Mouse (Mus musculus) mouse trophoblast stem cell (cell line): ENCODE data around the gene Gm12248.
"Not testable (repeated sequence)": the region's sequence is repeated elsewhere in the genome, so short reads cannot be mapped to it uniquely, and the experiment has no call there.

Experiments
- in situ Hi-C, 2 experiments: fragments of 300-500 bp; cut with MseI, MboI; formaldehyde crosslinking; loops; 2 replicates in 1 of 2; 3 replicates in 1 of 2; pipeline ENCODE4 v1.15.1; 2025

Gene Gm12248

GRCm38 (mm10) chr11:58102581-58103343 is 9.8 kb upstream of the Gm12248 start:
- in situ Hi-C loops: no loop called here

GRCm38 (mm10) chr11:58102146-58102545 is 9.2 kb upstream of the Gm12248 start:
- in situ Hi-C loops: no loop called here

- in situ Hi-C loops: no loop called here
Measured at GRCm38 (mm10) chr11:58101194-58101720, 8.3 kb upstream of the Gm12248 start.

- in situ Hi-C loops: no loop called here
Measured at GRCm38 (mm10) chr11:58100006-58100405, 7.1 kb upstream of the Gm12248 start.

GRCm38 (mm10) chr11:58098366-58098720 is 5.4 kb upstream of the Gm12248 start:
- in situ Hi-C loops: loop anchor here in 1 of 2 experiments (10.0 to 25.0 kb wide), 2 partner anchors 144 to 286 kb away; partner anchors contain the start of gene Sap30l

DNA sequence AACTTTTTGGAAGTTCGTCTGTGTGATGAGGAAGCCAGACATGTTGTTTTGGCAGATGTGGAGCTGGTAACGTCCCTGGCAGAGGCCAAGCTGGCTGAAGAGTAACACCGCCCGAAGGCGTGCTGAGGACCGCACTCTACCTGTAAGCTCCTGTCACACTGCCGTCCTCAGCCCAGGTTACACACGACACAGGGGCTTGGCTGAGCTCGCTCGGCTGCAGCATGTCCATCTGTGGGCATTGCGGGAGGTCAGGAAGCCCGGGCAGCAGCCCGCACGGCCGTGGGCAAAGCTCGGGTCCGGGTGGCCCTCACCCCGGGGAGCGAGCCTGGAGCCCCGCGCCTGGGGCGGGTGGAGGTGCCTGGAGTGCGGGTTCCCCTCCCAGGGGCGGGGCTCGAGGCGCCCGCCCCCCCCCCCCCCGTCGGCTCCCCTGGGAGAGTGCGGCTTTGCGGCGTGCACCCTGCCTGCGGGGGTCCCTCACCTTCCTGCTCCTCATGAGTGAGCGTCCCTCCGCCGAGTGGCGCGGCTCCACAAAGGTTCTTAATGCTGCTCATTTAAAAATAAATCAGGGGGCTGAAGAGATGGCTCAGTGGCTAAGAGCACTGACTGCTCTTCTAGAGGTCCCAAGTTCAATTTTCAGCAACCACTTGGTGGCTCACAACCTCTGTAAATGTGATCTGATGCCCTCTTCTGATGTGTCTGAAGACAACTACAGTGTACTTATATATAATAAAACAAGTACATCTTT is 4.9 kb upstream of the Gm12248 start:
- in situ Hi-C loops: loop anchor here in 1 of 2 experiments (10.0 to 25.0 kb wide), 2 partner anchors 143 to 285 kb away; partner anchors contain the start of gene Sap30l

- in situ Hi-C loops: loop anchor here in 1 of 2 experiments (10.0 to 25.0 kb wide), 2 partner anchors 142 to 285 kb away; partner anchors contain the start of gene Sap30l
Measured at GRCm38 (mm10) chr11:58096821-58097620, 4.1 kb upstream of the Gm12248 start.

GRCm38 (mm10) chr11:58096160-58096559 is 3.2 kb upstream of the Gm12248 start:
- in situ Hi-C loops: loop anchor here in 1 of 2 experiments (10.0 to 25.0 kb wide), 2 partner anchors 141 to 284 kb away; partner anchors contain the start of gene Sap30l

DNA sequence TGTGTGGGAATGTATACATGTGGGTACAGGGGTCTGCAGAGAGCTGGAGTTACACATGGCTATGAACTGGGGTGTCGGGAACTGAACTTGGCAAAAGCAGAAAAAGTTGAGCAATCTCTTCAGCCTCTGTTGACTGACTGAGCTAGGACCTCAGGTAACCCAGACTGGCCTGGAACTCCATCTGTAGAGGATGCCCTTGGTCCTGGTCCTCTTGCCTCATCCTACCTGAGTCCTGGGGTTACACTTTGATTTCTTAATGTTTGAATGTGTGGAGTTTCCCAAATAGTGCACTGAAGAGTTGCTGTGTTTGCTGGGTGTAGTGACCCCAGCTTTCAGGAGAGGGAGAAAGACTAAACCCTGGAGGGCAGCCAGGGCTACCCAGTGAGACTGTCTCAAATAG is 2.6 kb upstream of the Gm12248 start:
- in situ Hi-C loops: loop anchor here in 1 of 2 experiments (10.0 to 25.0 kb wide), 2 partner anchors 141 to 283 kb away; partner anchors contain the start of gene Sap30l

DNA sequence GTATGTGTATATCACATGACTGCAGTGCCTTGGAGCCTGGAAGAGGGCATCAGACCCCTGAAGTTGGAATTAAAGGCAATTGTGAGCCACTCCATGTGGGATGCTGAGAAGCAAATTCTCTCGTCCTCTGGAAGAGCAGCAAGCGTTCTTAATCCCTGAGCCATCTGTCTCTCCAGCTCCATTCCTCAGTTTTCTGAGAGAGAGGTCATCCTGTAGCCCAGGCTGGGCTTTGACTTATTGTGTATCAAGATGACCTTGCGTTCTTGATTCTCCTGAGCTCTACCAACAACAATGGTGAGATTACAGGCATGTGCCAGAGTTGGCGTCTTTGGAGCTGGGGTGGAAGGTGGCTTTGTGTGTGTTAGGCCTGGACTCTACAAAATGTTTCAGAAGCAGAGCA is 1.8 kb upstream of the Gm12248 start:
- in situ Hi-C loops: loop anchor here (5.0 to 25.0 kb wide), 3 partner anchors 140 to 282 kb away; partner anchors contain the start of gene Sap30l (in 1 of the 2)

DNA sequence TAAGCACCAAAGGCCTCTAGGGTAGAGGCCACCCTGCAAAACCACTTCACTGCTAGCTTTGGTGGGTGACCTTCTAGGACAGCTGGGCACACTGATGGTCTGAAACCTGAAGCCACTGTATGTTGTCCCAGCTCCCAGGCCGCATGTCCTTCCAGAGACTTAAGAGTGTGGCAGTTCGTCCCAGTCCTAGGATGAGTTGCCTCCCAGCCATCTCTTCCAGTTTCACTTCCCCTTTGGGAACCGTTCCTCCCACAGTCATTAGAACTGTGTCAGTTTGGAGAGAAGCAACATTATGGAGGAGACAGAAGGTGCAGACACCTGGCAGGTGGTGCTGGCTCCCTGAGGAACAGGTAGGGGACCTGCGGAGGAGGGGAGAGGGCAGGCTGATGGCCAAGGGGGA is 393 bp downstream of the Gm12248 start:
- in situ Hi-C loops: loop anchor here (5.0 to 25.0 kb wide), 3 partner anchors 138 to 280 kb away; partner anchors contain the start of gene Sap30l (in 1 of the 2)

DNA sequence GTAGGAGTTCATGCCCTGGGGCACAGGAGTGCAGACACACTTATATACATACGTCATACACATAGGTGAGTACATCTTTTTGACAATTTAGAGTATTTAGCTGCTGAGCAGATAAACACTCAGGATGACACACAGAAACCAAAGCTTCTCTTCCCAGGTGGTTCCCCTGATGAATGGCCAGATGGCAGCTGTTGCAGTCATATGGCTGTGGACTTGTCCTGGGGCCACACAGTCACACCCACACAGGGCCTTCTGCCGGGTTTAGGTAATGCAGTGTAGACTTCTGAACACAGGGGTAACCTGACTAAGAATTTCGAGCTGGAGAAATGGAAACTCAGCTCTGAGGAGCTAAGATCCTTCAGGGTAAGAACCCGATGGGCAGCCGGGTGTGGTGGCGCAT is 11.2 kb downstream of the Gm12248 start:
- in situ Hi-C loops: loop anchor here (10.0 to 25.0 kb wide), 2 partner anchors 267 to 269 kb away; partner anchors contain the start of gene Sap30l (in 1 of the 2)

DNA sequence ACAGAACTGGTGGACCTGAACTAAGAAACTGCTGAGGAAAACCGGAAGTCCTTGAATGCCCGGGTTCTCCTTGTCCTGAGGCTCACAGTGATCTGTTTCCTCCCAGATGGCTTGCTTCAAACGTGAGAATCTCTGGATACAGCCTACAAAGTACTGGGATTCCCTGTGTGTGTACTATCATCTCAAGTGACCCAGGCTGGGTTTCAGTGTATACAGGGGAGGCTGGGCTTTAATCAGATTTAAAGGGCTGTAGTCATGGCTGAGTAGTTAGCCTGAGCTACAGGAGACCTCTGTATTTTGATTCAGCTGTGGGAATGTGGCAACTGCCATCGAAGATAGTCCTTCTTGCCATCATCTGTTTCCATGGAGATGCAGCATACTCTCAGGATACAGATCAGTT is 15.7 kb downstream of the Gm12248 start:
- in situ Hi-C loops: loop anchor here in 1 of 2 experiments (25.0 kb wide), 1 partner anchor 265 kb away; the partner anchor contains the start of gene Sap30l

- in situ Hi-C loops: no loop called here
Measured at GRCm38 (mm10) chr11:58072978-58073377, 20.0 kb downstream of the Gm12248 start.

DNA sequence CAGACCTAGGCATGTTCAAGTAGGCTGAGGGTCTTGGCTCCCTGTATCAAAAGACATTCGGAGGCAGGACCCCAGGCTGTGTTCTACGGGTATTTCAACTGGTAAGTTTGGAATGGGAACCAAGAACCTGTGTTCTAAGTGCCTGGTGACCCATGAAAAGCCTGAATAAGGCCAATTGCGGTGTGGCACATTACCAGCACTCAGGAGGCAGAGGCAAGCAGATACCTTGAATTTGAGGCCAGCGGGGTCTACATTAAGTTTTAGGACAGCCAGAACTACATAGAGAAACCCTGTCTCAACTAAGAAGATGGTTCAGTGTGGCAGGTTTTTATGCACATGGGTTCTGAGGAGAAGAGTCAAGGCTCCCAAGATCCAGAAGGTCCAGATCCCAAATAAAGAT is 27.9 kb downstream of the Gm12248 start:
- in situ Hi-C loops: no loop called here

GRCm38 (mm10) chr11:58062586-58062985 is 30.3 kb downstream of the Gm12248 start:
- in situ Hi-C loops: no loop called here

- in situ Hi-C loops: not testable (repeated sequence)
Measured at GRCm38 (mm10) chr11:58061218-58061617, 31.7 kb downstream of the Gm12248 start.

DNA sequence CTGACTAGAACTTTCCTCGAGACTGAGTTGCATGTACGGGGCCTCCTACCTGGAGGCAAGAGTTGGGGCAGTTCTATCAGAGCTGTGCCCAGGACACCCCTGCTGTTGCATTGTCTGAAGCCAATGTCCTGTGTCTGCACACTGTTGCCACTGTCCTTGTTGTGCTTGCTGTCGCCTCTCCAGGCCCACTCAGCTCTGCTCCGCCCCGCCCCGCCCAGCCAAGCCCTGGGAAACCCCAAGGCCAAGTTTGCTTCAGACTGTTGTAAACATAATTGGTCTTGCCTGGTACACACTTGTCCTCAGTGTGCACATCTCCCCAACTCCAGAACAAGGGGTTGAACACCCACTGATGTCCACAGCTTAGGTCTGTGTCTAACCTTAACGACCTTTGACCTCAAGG is 33.2 kb downstream of the Gm12248 start:
- in situ Hi-C loops: not testable (repeated sequence)

DNA sequence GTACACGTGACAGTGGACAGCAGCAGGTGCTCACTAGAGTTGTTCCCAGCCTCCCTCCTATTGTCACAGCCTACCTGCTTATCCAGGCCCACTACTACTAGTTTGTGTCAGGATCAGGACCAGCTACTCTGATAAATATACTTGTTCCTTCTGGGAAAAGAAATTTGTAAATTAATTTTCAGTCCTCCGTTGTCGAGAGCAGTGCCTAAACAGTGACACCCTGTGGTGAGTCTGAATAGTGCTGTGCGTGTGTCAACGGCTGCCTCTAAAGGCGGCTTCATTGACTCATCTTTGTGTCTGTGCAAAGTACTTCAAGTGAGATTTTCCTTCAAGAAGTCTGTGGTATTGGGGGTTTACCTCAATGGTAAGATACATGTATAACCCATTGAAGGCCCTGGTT is 35.5 kb downstream of the Gm12248 start:
- in situ Hi-C loops: no loop called here

- in situ Hi-C loops: no loop called here
Measured at GRCm38 (mm10) chr11:58046438-58046837, 46.5 kb downstream of the Gm12248 start.

DNA sequence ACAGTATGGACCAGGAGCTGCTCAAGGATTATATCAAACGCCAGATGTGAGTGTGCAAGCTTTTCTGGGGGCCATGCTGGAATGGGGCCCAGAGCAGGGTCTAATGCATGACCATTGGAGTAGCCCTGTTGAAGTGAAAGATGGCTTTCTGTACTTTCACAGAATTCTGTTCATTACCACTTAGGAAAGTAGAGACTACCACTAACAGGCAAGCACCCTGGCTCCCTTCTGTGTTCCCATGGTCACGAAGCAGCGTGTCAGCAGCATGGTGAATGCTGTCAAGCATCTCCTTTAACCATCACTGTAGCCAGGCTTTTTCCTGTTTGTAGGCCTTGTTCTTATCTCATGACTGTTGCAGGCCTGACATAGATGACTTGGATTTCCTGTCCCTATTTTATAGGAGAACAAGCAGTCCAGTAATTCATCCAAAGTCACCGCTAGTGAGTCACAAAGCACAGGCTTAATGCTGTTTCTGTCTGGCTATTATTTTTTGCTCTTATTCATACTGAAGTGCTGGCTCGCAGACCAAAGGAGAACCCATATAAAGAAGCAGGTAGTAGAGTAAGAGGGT is 50.0 kb downstream of the Gm12248 start:
- in situ Hi-C loops: no loop called here
